Mouse (Mus musculus): ENCODE measurements around the gene Magi2. TPM values are rescaled to one million over a fixed set of nuclear protein-coding genes. Genes with fewer than 3 reads are reported as not detected.
A peak's percentile ranks its signal among the peaks of the same experiment; 100 is the strongest.

Magi2 gene
- polyA plus RNA-seq, 2 experiments, result 0.08 to 0.15 TPM

- peaks cover 17% of the 10 kb centered on the region for H3K27me3 ChIP-seq (ENCODE audit: control insufficient read depth, insufficient read depth, low read length)
- no peaks in the 10 kb centered on the region for H3K9me3 ChIP-seq (ENCODE audit: control insufficient read depth, low read length)
- ATAC-seq (ENCODE audit: insufficient read depth) (no peak), DNase-seq (ENCODE audit: low read depth in 3 of 3, low spot score in 3 of 3) (no peak)
- 2% methylated on average over 21 of the region's 21 CpGs for WGBS (ENCODE audit: insufficient replicate concordance)
- H3K36me3 ChIP-seq (replicated peaks; ENCODE audit: control insufficient read depth, insufficient read depth, low read depth), result no peaks in the 10 kb centered on the region
- no peak overlapping the region for H3K27ac ChIP-seq
- peak overlapping the region; percentile 19 to 42; a peak in 2 of 4 replicates for H3K4me3 ChIP-seq (ENCODE audit: insufficient read depth in 1 of 2, low read depth in 2 of 2, low read length in 2 of 2)
- H3K4me2 ChIP-seq (ENCODE audit: low read depth), result peak overlapping the region; percentile 51
- TF ChIP-seq EP300 (IDR thresholded peaks at IDR 0.05; ENCODE audit: low read depth) (no peak), CTCF (IDR thresholded peaks at IDR 0.05; ENCODE audit: low read depth) (no peak)
- no peaks in the 10 kb centered on the region for H3K4me1 ChIP-seq (replicated peaks; ENCODE audit: control insufficient read depth in 2 of 2, insufficient read depth in 2 of 2, low read length in 1 of 2)
- H3K9ac ChIP-seq (replicated peaks), result no peak overlapping the region
Observed at GRCm38 (mm10) chr5:19227281-19227680, 445 bp downstream of the Magi2 start.

- DNase-seq (ENCODE audit: low read depth in 3 of 3, low spot score in 3 of 3) (no peak), ATAC-seq (ENCODE audit: insufficient read depth) (no peak)
- Histone ChIP-seq H3K27ac (no peak overlapping the region), H3K27me3 (ENCODE audit: control insufficient read depth, insufficient read depth, low read length) (peaks cover 17% of the 10 kb centered on the region), H3K4me2 (ENCODE audit: low read depth) (peak overlapping the region; percentile 51), H3K4me1 (replicated peaks; ENCODE audit: control insufficient read depth in 2 of 2, insufficient read depth in 2 of 2, low read length in 1 of 2) (no peaks in the 10 kb centered on the region), H3K9me3 (ENCODE audit: control insufficient read depth, low read length) (no peaks in the 10 kb centered on the region), H3K4me3 (ENCODE audit: insufficient read depth in 1 of 2, low read depth in 2 of 2, low read length in 2 of 2) (peak overlapping the region in 1 of 2 experiments; percentile 42; a peak in 1 of 4 replicates), H3K36me3 (replicated peaks; ENCODE audit: control insufficient read depth, insufficient read depth, low read depth) (no peaks in the 10 kb centered on the region), H3K9ac (replicated peaks) (no peak overlapping the region)
- 1% methylated on average over 14 of the region's 14 CpGs for whole genome bisulfite sequencing (ENCODE audit: insufficient replicate concordance)
- TF ChIP-seq EP300 (IDR thresholded peaks at IDR 0.05; ENCODE audit: low read depth), result no peak
- no peak for TF ChIP-seq CTCF (IDR thresholded peaks at IDR 0.05; ENCODE audit: low read depth)
Observed at GRCm38 (mm10) chr5:19227791-19228331, 1.0 kb downstream of the Magi2 start.

- H3K4me3 ChIP-seq (ENCODE audit: insufficient read depth in 1 of 2, low read depth in 2 of 2, low read length in 2 of 2), result no peak overlapping the region
- TF ChIP-seq EP300 (IDR thresholded peaks at IDR 0.05; ENCODE audit: low read depth), result no peak
- TF ChIP-seq CTCF (IDR thresholded peaks at IDR 0.05; ENCODE audit: low read depth), result no peak
- no peak overlapping the region for H3K4me2 ChIP-seq (ENCODE audit: low read depth)
- H3K27me3 ChIP-seq (ENCODE audit: control insufficient read depth, insufficient read depth, low read length), result no peaks in the 10 kb centered on the region
- H3K4me1 ChIP-seq (replicated peaks; ENCODE audit: control insufficient read depth in 2 of 2, insufficient read depth in 2 of 2, low read length in 1 of 2), result no peaks in the 10 kb centered on the region
- H3K9ac ChIP-seq (replicated peaks), result no peak overlapping the region
- ATAC-seq (ENCODE audit: insufficient read depth) (no peak), DNase-seq (ENCODE audit: low read depth in 3 of 3, low spot score in 3 of 3) (no peak)
- H3K27ac ChIP-seq, result no peak overlapping the region
- no peaks in the 10 kb centered on the region for H3K36me3 ChIP-seq (replicated peaks; ENCODE audit: control insufficient read depth, insufficient read depth, low read depth)
- no peaks in the 10 kb centered on the region for H3K9me3 ChIP-seq (ENCODE audit: control insufficient read depth, low read length)
Observed at GRCm38 (mm10) chr5:19241797-19242196, 15.0 kb downstream of the Magi2 start.

- WGBS (ENCODE audit: insufficient replicate concordance), result 45% methylated on average over 2 of the region's 2 CpGs
- Histone ChIP-seq H3K4me3 (ENCODE audit: insufficient read depth in 1 of 2, low read depth in 2 of 2, low read length in 2 of 2) (no peak overlapping the region), H3K9me3 (ENCODE audit: control insufficient read depth, low read length) (no peaks in the 10 kb centered on the region), H3K27me3 (ENCODE audit: control insufficient read depth, insufficient read depth, low read length) (no peaks in the 10 kb centered on the region), H3K4me2 (ENCODE audit: low read depth) (no peak overlapping the region), H3K9ac (replicated peaks) (no peak overlapping the region), H3K36me3 (replicated peaks; ENCODE audit: control insufficient read depth, insufficient read depth, low read depth) (no peaks in the 10 kb centered on the region), H3K4me1 (replicated peaks; ENCODE audit: control insufficient read depth in 2 of 2, insufficient read depth in 2 of 2, low read length in 1 of 2) (no peaks in the 10 kb centered on the region), H3K27ac (no peak overlapping the region)
- TF ChIP-seq CTCF (IDR thresholded peaks at IDR 0.05; ENCODE audit: low read depth) (no peak), EP300 (IDR thresholded peaks at IDR 0.05; ENCODE audit: low read depth) (no peak)
- no peak for ATAC-seq (ENCODE audit: insufficient read depth)
- DNase-seq (ENCODE audit: low read depth in 3 of 3, low spot score in 3 of 3), result no peak
Observed at GRCm38 (mm10) chr5:19246426-19246825, 19.6 kb downstream of the Magi2 start.

- TF ChIP-seq CTCF (IDR thresholded peaks at IDR 0.05; ENCODE audit: low read depth) (no peak), EP300 (IDR thresholded peaks at IDR 0.05; ENCODE audit: low read depth) (no peak)
- H3K27ac ChIP-seq, result no peak overlapping the region
Observed at GRCm38 (mm10) chr5:19247266-19247665, 20.4 kb downstream of the Magi2 start.

More at GRCm38 (mm10) chr5:19247266-19247665, 20.4 kb downstream of the Magi2 start:
- H3K36me3 ChIP-seq (replicated peaks; ENCODE audit: control insufficient read depth, insufficient read depth, low read depth), result no peaks in the 10 kb centered on the region
- H3K27me3 ChIP-seq (ENCODE audit: control insufficient read depth, insufficient read depth, low read length), result no peaks in the 10 kb centered on the region
- no peaks in the 10 kb centered on the region for H3K9me3 ChIP-seq (ENCODE audit: control insufficient read depth, low read length)
- WGBS (ENCODE audit: insufficient replicate concordance), result 47% methylated on average over 3 of the region's 3 CpGs
- ATAC-seq (ENCODE audit: insufficient read depth) (no peak), DNase-seq (ENCODE audit: low read depth in 3 of 3, low spot score in 3 of 3) (no peak)
- H3K4me2 ChIP-seq (ENCODE audit: low read depth), result no peak overlapping the region
- no peaks in the 10 kb centered on the region for H3K4me1 ChIP-seq (replicated peaks; ENCODE audit: control insufficient read depth in 2 of 2, insufficient read depth in 2 of 2, low read length in 1 of 2)
- no peak overlapping the region for H3K9ac ChIP-seq (replicated peaks)
- H3K4me3 ChIP-seq (ENCODE audit: insufficient read depth in 1 of 2, low read depth in 2 of 2, low read length in 2 of 2), result no peak overlapping the region
